Mouse (Mus musculus) midbrain, embryonic 11.5 days (tissue): Measurements from ENCODE around the gene A230050P20Rik. TPM values are rescaled to one million over a fixed set of nuclear protein-coding genes. Genes with fewer than 3 reads are reported as not detected.

Source experiments
- ATAC-seq: fragments of 200-750 bp; cut with Nextera tagmentation; 2 replicates; pipeline ENCODE4 v1.8.0; 2017; ENCODE audit warnings: moderate TSS enrichment, moderate library complexity; ENCODE audit not compliant: low FRiP score
- DNase-seq: peaks from one replicate; pipeline ENCODE4 v3.0.0; 2015; ENCODE audit warnings: low spot score; ENCODE audit errors: missing footprints
- H3K27ac ChIP-seq: fragments of 300-500 bp; sonication (generic); 2 replicates; pipeline ENCODE4 v1.5.1; 2014; ENCODE audit warnings: low read depth, low read length
- H3K27me3 ChIP-seq: fragments of 300-500 bp; sonication (generic); 2 replicates; pipeline ENCODE4 v1.6.1; 2014; ENCODE audit warnings: mild to moderate bottlenecking, low read length, moderate library complexity, mixed read lengths; ENCODE audit not compliant: control insufficient read depth, insufficient read depth
- H3K36me3 ChIP-seq: fragments of 300-500 bp; sonication (generic); 2 replicates; pipeline ENCODE4 v1.6.1; 2014; ENCODE audit warnings: mild to moderate bottlenecking, low read length, moderate library complexity, mixed read lengths; ENCODE audit not compliant: control insufficient read depth, insufficient read depth
- H3K4me1 ChIP-seq: fragments of 300-500 bp; sonication (generic); 2 replicates; pipeline ENCODE4 v1.6.1; 2014; ENCODE audit warnings: low read length; ENCODE audit not compliant: control insufficient read depth, insufficient read depth
- H3K4me2 ChIP-seq: fragments of 300-500 bp; sonication (generic); 2 replicates; pipeline ENCODE4 v1.6.1; 2014; ENCODE audit warnings: mild to moderate bottlenecking, moderate library complexity
- H3K4me3 ChIP-seq: fragments of 300-500 bp; sonication (generic); 2 replicates; pipeline ENCODE4 v1.5.1; 2014; ENCODE audit warnings: low read depth, low read length
- H3K9ac ChIP-seq: fragments of 300-500 bp; sonication (generic); 2 replicates; pipeline ENCODE4 v1.6.1; 2014; ENCODE audit warnings: low read length
- H3K9me3 ChIP-seq: fragments of 300-500 bp; sonication (generic); 2 replicates; pipeline ENCODE4 v1.6.1; 2016; ENCODE audit warnings: low read length; ENCODE audit not compliant: control insufficient read depth
- WGBS: fragments of 180-500 bp; shearing (Covaris S2); extraction: QIAGEN DNeasy Blood & Tissue Kit; methylation state at CpG from one replicate; pipeline ENCODE4 v1.1.7; 2014; 5-methylcytosine and 5-hydroxymethylcytosine counted together
- polyA plus RNA-seq: library from polyadenylated mRNA; unstranded; fragments of >200 nt; fragmentation: Nextera tagmentation; extraction: Ambion mirVana; gene quantifications from 2 replicates; pipeline ENCODE4 v1.2.1, GENCODE M21; 2014

The A230050P20Rik gene
- polyA plus RNA-seq, 1 experiment from 2014 or later: 0.45 TPM

DNA sequence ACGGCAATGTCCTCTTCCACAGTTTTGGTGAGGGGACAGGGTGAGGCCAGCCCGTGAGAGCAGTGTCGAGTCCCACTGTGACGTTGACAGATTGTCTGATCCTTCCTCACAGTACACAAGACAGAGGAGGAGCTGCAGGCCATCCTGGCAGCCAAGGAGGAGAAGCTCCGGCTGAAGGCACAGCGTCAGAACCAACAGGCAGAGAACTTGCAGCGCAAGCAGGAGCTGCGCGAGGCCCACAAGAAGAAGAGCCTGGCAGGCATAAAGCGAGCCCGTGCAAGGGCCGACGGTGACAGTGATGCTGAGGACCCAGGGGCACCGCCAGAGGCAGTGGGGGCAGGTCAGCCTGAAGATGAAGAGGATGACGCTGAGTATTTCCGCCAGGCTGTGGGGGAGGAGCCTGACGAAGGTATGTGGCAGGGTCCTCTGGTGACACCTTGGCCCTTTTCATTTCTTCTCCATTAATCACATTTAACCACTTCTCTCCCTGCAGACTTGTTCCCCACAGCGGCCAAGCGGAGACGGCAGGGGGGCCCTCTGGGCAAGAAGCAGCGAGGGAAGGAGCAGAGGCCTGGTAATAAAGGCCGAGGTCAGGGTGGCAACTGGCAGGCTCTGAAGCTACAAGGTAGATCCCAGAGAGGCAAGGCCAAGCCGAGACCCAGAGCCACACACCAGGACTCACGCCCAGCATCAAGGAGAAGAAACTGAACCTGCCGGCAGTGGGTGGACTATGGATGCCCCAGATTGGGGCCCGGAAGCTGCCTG lies 23.1 kb downstream of the A230050P20Rik start:
- Histone ChIP-seq H3K27me3 (no peaks in the 10 kb centered on the region), H3K9ac (no peak overlapping the region), H3K36me3 (peaks cover 45% of the 10 kb centered on the region), H3K4me3 (no peak overlapping the region), H3K27ac (no peak overlapping the region), H3K4me1 (peaks cover 4% of the 10 kb centered on the region; the same call in 1 of the 2 replicates), H3K4me2 (no peak overlapping the region), H3K9me3 (no peaks in the 10 kb centered on the region)
- 86% methylated on average over 26 of the region's 26 CpGs for WGBS
- DNase-seq: no peak
- no peak for ATAC-seq

DNA sequence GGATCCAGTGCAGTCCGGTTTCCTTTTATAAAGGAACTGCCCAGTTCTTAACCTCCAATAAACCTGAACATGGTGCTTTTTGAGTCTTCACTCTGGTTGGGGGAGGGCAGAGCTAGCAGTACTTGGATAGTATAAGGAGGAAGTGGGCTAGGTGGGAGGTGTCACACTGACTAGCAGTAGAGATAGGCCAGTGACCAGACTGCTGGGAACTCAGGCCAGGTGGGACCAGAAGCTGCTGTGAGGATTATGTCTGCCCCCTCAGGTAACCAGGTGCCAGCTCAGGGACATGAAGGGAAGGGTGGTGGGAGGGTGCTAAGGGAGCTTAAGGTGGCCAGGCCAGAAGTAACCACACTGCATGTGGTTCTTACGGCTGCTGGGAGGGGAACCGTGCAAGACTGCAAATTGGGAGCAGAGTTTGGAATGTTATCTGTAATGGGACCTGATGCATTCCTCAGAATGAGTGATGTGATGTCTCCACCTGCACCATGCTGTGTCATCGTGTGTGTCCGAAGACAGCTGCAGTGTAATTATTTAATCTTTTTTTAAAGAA lies 23.7 kb downstream of the A230050P20Rik start:
- peaks cover 5% of the 10 kb centered on the region for H3K4me1 ChIP-seq
- no peak overlapping the region for H3K9ac ChIP-seq
- H3K36me3 ChIP-seq: peaks cover 45% of the 10 kb centered on the region
- no peak overlapping the region for H3K4me3 ChIP-seq
- 85% methylated on average over 5 of the region's 5 CpGs for WGBS
- H3K27me3 ChIP-seq: no peaks in the 10 kb centered on the region
- ATAC-seq (no peak), DNase-seq (no peak)
- no peak overlapping the region for H3K27ac ChIP-seq
- no peaks in the 10 kb centered on the region for H3K9me3 ChIP-seq
- no peak overlapping the region for H3K4me2 ChIP-seq

DNA sequence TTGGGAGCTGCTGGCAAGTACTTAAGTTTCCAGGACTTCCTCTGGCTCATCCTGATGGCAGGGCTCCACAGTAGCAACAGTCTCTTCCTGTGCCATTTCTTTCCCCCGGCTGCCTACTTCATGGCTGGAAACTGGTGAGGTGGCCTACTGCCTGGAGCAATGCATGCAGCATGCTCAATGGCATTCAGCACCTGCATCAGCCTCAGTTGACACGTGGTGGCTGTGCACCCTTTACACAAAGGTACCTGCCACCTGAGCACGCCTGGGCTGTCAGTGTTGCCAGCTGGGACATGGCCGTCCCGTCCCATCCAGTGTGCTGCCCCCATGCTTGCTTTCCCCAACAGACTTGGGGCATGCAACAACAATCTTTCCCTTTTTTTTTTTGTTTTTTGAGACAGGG lies 24.6 kb downstream of the A230050P20Rik start:
- H3K36me3 ChIP-seq: peaks cover 45% of the 10 kb centered on the region
- H3K9me3 ChIP-seq: no peaks in the 10 kb centered on the region
- no peak overlapping the region for H3K4me3 ChIP-seq

DNA sequence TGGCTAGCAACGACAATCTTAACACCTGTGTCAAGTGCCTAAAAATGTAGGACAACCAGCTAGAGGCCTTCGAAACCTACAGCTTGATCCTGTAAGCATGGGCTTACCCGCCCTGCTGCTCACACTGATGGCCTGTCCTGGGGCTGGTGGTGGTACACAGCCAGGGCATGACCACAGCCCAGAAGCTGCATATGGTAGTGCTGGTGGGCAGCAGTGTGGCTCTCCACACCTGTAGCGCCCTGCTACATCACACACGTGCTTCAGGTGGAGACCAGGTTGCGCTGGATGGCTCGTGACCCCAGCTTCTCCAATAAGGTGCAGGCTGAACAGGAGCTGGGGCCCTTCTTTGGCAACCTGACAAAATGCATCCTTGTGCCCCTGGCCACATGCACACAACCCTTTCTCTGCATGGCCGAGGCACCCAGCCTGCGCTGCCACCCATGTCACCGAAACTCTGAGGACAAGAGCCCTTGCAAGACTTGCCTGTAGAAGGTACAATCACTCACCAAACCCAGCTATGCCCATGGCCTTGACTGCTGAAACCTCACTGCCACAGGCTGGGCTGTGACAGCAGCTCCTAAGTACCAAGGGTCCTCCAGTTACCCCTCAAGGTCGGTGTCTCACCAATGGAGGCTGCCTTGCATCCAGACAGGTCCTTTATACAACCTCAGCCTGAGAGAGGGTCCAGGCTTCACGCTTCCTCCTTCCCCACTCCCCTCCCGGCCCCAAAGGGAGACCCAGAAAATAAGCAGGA lies 25.3 kb downstream of the A230050P20Rik start:
- H3K27me3 ChIP-seq: no peaks in the 10 kb centered on the region
- H3K9me3 ChIP-seq: no peaks in the 10 kb centered on the region
- peaks cover 45% of the 10 kb centered on the region for H3K36me3 ChIP-seq
- H3K9ac ChIP-seq: no peak overlapping the region
- DNase-seq (no peak), ATAC-seq (no peak)
- H3K4me2 ChIP-seq: no peak overlapping the region
- no peak overlapping the region for H3K4me3 ChIP-seq
- no peak overlapping the region for H3K27ac ChIP-seq
- H3K4me1 ChIP-seq: peaks cover 12% of the 10 kb centered on the region
- WGBS: 88% methylated on average over 13 of the region's 13 CpGs

More for the DNA sequence above, 24.6 kb downstream of the A230050P20Rik start:
- Histone ChIP-seq H3K4me2 (no peak overlapping the region), H3K4me1 (peaks cover 12% of the 10 kb centered on the region), H3K27me3 (no peaks in the 10 kb centered on the region), H3K9ac (no peak overlapping the region), H3K27ac (no peak overlapping the region)
- no peak for DNase-seq
- 65% methylated on average over 5 of the region's 5 CpGs for WGBS
- no peak for ATAC-seq

DNA sequence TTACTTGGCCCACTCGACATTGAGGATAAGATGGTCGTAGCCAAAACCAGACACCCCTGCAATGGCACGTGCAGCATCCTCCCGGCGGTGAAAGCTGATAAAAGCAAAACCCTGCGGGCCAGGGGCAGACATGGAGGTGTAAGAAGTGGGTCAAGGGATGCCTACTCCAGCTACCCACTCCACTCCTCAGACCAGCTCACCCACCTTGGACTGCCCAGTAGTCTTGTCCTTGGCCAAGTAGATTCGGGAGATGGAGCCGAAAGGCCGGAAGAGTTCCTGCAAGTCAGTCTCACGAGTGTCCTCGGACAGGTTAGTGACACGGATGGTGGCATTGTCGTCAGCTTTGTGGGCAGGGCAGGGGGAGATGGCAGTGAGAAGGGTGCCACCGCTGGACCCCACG lies 26.2 kb downstream of the A230050P20Rik start:
- H3K36me3 ChIP-seq: peaks cover 43% of the 10 kb centered on the region
- no peaks in the 10 kb centered on the region for H3K27me3 ChIP-seq
- H3K9me3 ChIP-seq: no peaks in the 10 kb centered on the region
- H3K27ac ChIP-seq: no peak overlapping the region
- DNase-seq (no peak), ATAC-seq (no peak)
- H3K4me2 ChIP-seq: no peak overlapping the region
- no peak overlapping the region for H3K4me3 ChIP-seq
- H3K9ac ChIP-seq: no peak overlapping the region
- peaks cover 9% of the 10 kb centered on the region for H3K4me1 ChIP-seq
- WGBS: 94% methylated on average over 15 of the region's 15 CpGs

DNA sequence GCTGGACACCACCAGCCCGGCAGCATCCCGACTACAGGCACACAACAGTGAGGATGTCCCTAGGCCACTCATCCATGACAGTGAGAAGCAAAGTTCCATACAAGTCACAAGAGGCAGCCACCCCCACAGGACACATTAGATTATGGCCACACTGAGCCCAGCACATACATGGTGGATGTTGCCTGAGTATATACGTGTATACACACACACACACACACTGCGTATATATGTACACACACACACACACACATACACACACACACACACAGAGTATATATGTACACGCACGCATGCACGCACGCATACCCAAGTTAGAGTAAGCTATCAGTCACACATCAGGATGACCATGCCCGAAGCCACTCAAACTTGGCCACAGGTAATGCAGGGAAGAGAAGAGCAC lies 26.9 kb downstream of the A230050P20Rik start:
- peaks cover 9% of the 10 kb centered on the region for H3K4me1 ChIP-seq
- H3K9ac ChIP-seq: no peak overlapping the region; the same call in 1 of the 2 replicates
- DNase-seq (no peak), ATAC-seq (no peak)
- no peaks in the 10 kb centered on the region for H3K9me3 ChIP-seq
- 94% methylated on average over 9 of the region's 9 CpGs for WGBS
- H3K4me3 ChIP-seq: no peak overlapping the region
- H3K27ac ChIP-seq: no peak overlapping the region
- H3K27me3 ChIP-seq: no peaks in the 10 kb centered on the region
- peaks cover 39% of the 10 kb centered on the region for H3K36me3 ChIP-seq
- no peak overlapping the region for H3K4me2 ChIP-seq

DNA sequence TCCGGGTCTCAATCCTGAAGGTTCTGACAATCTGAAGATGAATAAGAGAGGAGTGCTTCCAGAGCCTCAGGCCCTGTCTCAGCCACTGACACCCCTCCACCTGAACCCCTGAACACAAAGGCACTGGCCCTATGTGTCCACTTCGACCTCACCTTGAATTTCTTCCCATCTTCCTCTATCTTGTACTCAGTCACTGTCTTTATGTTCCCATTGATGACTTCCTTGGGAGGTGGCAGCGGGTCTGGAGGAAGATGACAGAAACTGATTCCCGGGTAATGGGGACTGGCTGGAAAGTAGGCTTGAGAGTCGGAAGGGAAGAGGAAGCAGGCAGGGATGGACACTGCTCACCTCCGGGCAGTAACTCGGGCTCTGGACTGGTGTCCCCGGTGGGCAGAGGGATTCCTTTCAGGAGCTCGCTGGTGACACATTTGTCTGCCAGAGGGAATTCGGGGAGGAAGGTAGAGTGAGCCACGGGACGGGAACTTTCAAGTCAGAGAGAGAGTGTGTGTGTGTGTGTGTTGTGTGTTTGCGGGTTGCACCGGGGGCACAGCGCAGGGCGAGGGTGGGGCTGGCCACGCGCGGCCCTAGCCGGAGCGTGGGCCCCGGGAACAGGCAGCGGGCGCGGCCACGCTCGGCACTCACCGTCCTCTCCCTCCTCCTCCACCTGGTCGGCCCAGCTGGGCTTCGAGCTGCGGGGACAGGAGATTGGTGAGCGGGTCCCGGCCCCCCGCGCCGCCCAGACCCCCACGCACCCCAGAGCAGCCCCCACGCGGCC lies 29.5 kb downstream of the A230050P20Rik start:
- Histone ChIP-seq H3K9ac (peak overlapping the region; percentile 95), H3K4me3 (peak overlapping the region; percentile 85), H3K9me3 (no peaks in the 10 kb centered on the region), H3K4me2 (peak overlapping the region; percentile 86), H3K27ac (no peak overlapping the region), H3K27me3 (no peaks in the 10 kb centered on the region), H3K4me1 (peaks cover 9% of the 10 kb centered on the region), H3K36me3 (peaks cover 25% of the 10 kb centered on the region)
- no peak for DNase-seq
- peak; percentile 70 for ATAC-seq
- WGBS: 4% methylated on average over 31 of the region's 39 CpGs

DNA sequence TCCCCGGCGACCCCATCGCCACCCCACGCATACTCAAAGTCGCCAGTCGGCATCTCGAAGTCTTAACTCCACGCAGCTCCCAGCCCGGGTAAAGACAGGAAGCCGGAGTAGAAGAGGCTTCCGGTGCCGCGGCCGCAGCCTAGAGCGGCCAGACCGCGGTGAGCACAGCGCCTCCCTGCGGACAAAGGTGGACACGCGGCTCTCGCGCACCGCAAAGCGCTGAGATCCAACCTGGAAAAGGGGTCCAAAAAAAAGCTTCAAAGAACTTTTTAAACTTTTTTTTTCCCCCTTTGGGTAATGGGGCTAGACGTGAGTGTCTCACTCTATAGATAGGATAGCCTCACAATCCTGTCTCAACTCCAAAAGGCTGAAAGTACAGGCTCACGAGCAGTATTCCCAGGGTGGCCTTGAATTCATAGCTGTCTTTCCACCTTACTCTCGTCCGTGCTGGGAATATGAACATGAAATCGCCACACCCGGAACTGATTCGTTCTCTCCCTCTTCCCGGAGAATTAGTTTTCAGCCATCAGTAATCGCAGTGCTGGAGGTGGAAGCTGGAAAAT lies 30.1 kb downstream of the A230050P20Rik start, which contains the start of gene Eif3g:
Gene Eif3g (minus strand): TSS at position 113 of the 563 bp plus-strand sequence.
- peaks cover 24% of the 10 kb centered on the region for H3K36me3 ChIP-seq
- peak within 1 kb of the TSS; percentile 85 for H3K4me3 ChIP-seq
- H3K27ac ChIP-seq: no peak within 1 kb of the TSS
- no peaks in the 10 kb centered on the region for H3K27me3 ChIP-seq
- DNase-seq: peak; percentile 99
- no peaks in the 10 kb centered on the region for H3K9me3 ChIP-seq
- peak within 1 kb of the TSS; percentile 86 for H3K4me2 ChIP-seq
- ATAC-seq: peak; percentile 86
- H3K4me1 ChIP-seq: peaks cover 9% of the 10 kb centered on the region
- 7% methylated on average over 32 of the region's 34 CpGs for WGBS
- peak within 1 kb of the TSS; percentile 95 for H3K9ac ChIP-seq
